Mouse (Mus musculus) cerebellum, postnatal 36 days (tissue): ENCODE results near the gene Hsd3b7.
"Not testable (repeated sequence)": the region's sequence is repeated elsewhere in the genome, so short reads cannot be mapped to it uniquely, and the experiment has no call there.

ENCODE experiments used
- DNase-seq, 2 experiments: peaks; one replicate each; pipeline ENCODE4 v3.0.0; 2021 to 2022; ENCODE audit warnings: mixed read lengths in 2 of 2

The Hsd3b7 gene

DNA sequence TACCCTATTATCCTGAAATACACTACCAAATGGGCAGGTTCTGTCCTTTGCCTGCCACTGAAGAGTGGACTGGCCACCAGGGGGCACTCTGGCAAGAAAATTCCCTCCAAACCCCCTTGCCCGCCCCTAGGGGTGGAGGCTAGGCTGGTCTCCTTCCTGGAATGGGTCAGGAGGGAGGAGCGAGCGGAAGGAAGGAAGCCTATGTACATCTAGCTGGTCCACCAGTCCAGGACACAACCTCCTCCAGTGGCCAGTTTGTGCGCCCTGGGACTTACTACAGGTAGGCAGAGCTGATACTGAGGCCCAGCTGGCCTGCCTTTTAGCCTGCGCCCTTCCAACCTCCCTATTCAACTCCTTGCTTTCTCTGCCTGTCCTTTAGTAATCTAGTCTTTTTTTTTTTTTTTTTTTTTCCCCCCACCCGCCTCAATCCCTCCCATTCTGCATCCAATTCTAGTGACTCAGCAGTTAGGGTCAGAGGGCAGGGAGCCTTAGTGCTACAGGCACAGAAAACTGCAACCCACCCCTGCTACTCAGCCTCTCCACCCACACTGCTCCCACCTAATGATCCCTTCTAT is at the start of gene Hsd3b7:
Hsd3b7 (plus strand) TSS at position 170 of the 575 bp plus-strand sequence.
- peak; percentile 88 to 90 for DNase-seq

DNA sequence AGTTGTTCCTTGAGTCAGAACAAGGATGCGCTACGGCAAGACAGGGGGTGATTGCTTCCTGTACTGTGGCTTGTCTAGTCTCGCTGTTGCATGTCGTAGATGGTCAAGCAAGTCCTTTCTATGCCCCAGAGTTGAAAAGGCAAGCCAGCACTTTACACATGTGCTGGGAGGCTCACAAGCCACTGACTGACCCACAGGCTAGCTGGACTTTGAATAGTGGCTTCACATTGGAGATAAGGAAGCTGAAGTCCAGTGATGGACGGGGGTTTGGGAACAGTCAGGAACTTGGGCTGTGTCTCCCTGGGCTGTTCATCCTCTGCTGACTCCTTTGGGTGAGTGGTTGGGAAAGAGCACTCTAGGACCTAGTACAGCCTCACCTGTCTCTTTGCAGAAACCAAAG is 48.8 kb upstream of the Hsd3b7 start:
- DNase-seq = no peak

GRCm38 (mm10) chr7:127752069-127752468 is 48.3 kb upstream of the Hsd3b7 start:
- DNase-seq = no peak

GRCm38 (mm10) chr7:127753158-127753557 is 47.2 kb upstream of the Hsd3b7 start:
- no peak for DNase-seq

DNA sequence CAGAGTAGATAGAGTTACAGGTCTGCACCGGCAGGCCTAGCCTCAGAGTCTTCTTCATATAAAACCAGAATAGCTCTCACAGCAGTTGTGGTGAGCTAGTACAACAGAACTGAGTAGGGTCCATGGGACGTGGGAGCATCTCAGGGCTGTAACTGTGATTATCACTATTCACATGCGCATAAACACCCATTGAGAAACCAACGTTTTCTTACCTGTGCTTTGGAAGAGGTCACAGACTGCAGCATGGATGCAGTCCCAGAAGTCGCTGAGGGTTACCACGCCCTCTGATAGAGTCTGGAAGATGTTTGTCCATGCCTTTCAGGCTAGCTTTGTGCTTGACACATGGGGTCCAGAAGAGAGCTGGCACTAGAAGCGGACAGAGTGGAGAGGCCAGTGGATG is 46.7 kb upstream of the Hsd3b7 start:
- no peak for DNase-seq

- DNase-seq = no peak
These were observed 40.7 kb upstream of the Hsd3b7 start for GRCm38 (mm10) chr7:127759716-127760115.

GRCm38 (mm10) chr7:127760478-127760877 is 39.9 kb upstream of the Hsd3b7 start:
- no peak for DNase-seq

DNA sequence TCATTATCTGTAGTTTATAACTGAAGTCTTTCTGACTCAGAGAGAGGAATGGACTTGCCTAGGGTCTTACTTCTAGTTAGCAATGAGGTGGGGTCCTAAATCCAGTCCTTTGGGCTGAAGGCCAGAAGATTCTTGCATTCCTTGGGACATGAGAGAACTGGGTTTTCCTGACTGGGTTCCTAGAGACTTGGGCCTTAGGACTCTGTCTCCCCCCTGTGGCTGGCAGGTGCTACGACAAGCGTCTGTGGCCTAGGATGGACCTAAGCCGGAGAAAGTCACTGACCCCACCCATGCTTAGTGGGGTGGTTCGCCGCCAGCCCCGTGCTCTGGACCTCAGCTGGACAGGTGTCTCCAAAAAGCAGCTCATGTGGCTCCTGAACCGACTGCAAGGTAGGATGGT is 39.4 kb upstream of the Hsd3b7 start:
- DNase-seq = peak; percentile 75 to 76

GRCm38 (mm10) chr7:127763642-127764041 is 36.8 kb upstream of the Hsd3b7 start:
- DNase-seq = no peak

GRCm38 (mm10) chr7:127765756-127766155 is 34.6 kb upstream of the Hsd3b7 start:
- no peak for DNase-seq

DNA sequence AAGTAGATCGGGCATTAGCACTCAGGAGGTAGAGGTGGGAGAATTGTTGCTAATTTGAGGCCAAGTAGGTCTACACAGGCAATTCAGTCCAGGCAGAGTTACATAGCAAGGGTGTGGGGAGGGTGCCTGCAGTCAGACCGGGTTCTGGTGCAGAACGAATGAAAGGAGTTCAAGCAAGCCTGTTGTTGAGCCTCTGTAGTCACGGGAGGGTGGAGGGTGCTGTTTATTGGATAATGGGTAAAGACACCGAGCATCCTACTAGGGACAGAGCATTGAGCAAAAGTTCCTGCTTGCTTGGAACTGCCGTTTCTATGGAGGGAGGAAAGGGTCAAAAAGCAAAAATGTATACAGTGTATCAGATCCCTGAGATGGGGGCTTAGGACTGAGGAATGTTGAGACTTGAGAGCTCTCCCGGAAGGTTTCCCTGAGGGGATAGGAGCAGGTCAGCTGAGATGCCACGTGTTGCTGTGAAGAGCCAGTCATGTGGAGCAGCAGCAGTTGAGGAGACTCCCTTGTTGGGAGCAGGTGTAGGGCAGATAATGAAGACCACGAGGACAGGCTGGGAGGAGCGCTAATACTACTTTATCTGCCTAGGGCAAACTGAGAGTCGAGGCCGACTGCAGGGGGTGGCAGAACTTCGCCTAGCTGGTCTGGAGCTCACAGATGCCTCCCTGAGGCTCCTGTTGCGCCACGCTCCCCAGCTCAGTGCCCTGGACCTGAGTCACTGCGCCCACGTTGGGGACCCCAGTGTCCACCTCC is 33.4 kb upstream of the Hsd3b7 start:
- no peak for DNase-seq

DNA sequence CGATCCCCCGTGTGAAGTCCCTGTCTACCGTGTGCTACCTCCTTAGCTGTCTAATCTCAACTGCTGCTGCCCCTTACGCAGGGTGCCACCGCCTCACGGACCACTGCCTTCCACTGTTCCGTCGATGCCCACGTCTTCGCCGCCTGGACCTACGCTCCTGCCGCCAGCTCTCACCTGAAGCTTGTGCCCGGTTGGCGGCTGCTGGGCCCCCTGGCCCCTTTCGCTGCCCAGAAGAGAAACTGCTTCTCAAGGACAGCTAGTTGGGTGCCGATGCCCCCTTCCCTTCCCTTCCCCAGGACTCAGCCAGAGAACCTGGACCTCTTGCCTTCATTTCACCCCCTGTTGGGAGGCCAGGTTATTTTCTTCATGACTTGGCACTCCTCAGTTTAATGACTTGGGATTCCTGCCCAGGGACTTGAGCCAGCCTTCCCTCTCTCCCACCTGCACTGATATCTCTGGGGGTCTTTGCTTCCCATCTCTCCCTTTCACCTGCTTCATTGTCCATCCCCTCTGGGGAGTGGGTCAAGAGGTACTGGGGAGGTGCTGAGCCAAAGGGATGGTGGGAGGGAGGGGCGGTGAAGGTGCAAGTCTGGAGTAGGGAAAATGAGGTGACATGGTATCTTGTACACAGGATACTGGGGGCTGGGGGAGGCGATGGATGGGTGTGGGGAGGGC is 32.6 kb upstream of the Hsd3b7 start:
- DNase-seq = no peak

DNA sequence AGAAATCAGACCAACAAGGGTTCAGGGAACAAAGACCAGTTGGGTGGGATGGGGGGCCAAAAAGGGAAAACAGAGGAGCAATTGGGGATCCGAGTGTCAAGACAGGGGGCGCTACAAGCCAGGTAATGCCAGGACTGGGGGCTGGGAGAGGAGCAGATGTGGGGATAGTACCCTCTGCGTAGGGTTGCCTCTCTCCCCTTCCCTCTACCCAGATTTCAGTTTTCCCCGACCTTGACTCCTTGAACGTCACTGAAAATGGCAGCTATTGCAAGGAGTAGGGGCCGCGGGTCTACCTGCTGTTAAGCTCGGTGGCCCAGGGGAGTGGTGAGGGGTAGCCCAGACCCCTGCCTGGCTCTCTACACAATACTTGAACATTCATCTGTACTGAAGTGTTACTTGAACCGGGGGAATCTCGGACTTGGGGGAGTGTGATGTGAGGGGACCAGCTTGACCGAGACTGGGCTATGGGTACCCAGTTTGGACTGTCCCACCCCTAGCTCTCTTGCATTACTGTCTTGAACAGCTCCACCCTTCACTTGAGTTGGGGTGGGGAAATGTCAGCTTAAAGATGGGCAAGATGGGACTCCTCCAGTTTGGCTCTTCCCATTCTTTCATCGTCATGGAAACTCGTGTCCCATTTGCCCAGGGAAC is 31.9 kb upstream of the Hsd3b7 start:
- DNase-seq = peak; percentile 32 to 34

DNA sequence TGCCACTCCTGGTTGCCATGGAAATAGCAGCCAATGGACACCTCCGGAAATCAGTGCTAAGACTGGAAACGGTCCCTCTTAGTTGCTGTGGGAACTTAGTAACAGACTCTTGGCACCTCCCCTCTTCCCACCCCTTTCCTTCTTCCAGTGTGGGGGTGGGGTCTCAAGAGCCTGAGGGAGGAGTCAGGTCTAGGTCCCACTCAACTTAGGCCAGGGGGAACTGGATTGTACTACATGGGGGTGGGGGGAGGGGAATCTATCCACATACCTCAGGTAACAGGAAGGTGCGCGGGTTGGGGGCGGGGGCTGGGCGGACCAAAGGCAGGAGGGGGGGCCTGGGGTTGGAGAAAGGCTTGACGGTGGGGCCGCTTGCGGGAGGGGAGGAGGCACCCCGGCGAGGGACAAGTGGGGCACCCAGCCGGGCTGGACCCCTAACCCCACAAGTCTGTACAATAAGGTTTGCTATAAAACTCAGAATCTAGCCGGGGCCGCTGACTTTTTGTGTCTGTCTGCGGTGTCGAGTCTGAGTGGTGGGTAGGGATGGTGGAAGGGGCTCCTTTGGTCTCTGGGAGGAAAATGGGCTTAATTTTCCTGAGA is 31.3 kb upstream of the Hsd3b7 start:
- DNase-seq = peak; percentile 92 to 95

GRCm38 (mm10) chr7:127769651-127770038 is 30.8 kb upstream of the Hsd3b7 start, which contains the start of gene Orai3:
TSS of gene Orai3 (plus strand) at chr7:127769815.
- DNase-seq = peak; percentile 77 to 81

- DNase-seq = no peak
These were observed 30.1 kb upstream of the Hsd3b7 start for GRCm38 (mm10) chr7:127770039-127770905.

DNA sequence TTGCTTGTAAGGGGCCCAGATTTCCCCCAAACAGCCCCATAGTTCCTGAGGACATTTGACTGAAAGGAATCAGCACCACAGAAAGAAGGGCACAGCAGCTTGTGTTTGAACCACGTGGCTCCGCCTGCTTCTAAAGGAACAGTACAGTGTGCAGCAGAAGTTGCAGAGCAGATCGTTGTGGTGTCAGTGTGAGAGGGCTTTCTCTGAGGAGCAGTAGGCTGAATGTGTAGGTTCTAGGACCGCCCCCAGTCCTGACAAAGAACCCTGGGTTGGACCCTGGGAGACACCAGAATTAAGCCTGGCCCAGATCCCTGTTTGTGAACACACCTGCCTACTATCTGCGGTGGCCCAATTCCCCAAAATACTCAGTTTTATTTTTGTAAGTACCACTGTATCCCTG is 29.1 kb upstream of the Hsd3b7 start:
- no peak for DNase-seq

- no peak for DNase-seq
These were observed 28.3 kb upstream of the Hsd3b7 start for GRCm38 (mm10) chr7:127772080-127772479.

- DNase-seq = no peak
These were observed 27.8 kb upstream of the Hsd3b7 start for GRCm38 (mm10) chr7:127772557-127772956.

- peak; percentile 79 to 85 for DNase-seq
These were observed 26.6 kb upstream of the Hsd3b7 start for GRCm38 (mm10) chr7:127773664-127774384.

- not testable (repeated sequence) for DNase-seq
These were observed 24.6 kb upstream of the Hsd3b7 start for GRCm38 (mm10) chr7:127775837-127776236.
